Mouse (Mus musculus): ENCODE results near the gene 1700003E16Rik. TPM values are rescaled to one million over a fixed set of nuclear protein-coding genes. Genes with fewer than 3 reads are reported as not detected.

Gene 1700003E16Rik
- total and polyA plus RNA-seq, 3 experiments, result 0.23 to 0.34 TPM; not detected in 1

- H3K9ac ChIP-seq (ENCODE audit: insufficient read depth, low read depth), result no peak overlapping the region; the same call in 1 of the 2 replicates
- H3K27me3 ChIP-seq (replicated peaks), result no peaks in the 10 kb centered on the region
- peaks cover 30 to 69% of the 10 kb centered on the region in 2 experiments for H3K4me1 ChIP-seq (ENCODE audit: control insufficient read depth in 1 of 2, insufficient read depth in 2 of 2)
- no peak overlapping the region for H3K27ac ChIP-seq (ENCODE audit: insufficient read depth, low read depth)
- in situ Hi-C loops (cut with MboI; ENCODE audit: low pct_ligation_motif_present, low pct_unique_long_range_greater_than_20kb, low sequenced_read_pairs) (loop anchor here (5.0 kb wide), 1 partner anchor 40 kb away; the partner anchor contains the start of genes 1700003E16Rik and Wdr54), dilution Hi-C loops (cut with MboI; ENCODE audit: extremely low pct_ligation_motif_present, extremely low pct_unique_long_range_greater_than_20kb, low sequenced_read_pairs) (no loop called here)
- DNase-seq (ENCODE audit: extremely low read depth), result no peak
- H3K9me3 ChIP-seq (replicated peaks; ENCODE audit: low read length), result no peaks in the 10 kb centered on the region
- no peak overlapping the region for H3K4me3 ChIP-seq (replicated peaks in 1 of 3; ENCODE audit: low read depth in 2 of 3, low read length in 2 of 3, poor library complexity in 1 of 3)
- no peak overlapping the region for H3K4me2 ChIP-seq (ENCODE audit: insufficient read depth, low read depth, poor library complexity, severe bottlenecking)
- no peak for TF ChIP-seq TCF12 (IDR thresholded peaks at IDR 0.05; ENCODE audit: low read depth, low read length)
- no peak for TF ChIP-seq MAX (IDR thresholded peaks at IDR 0.05; ENCODE audit: low read length)
- no peak for TF ChIP-seq IRF4 (IDR thresholded peaks at IDR 0.05; ENCODE audit: low read depth, low read length)
- no peak for TF ChIP-seq GABPA (IDR thresholded peaks at IDR 0.05; ENCODE audit: insufficient replicate concordance, low read depth, low read length)
- no peak for TF ChIP-seq CHD2 (IDR thresholded peaks at IDR 0.05; ENCODE audit: low read length)
- no peak; the same call in 1 of the 2 replicates for TF ChIP-seq POLR2A (IDR thresholded peaks at IDR 0.05; ENCODE audit: low read depth, low read length)
- no peak for TF ChIP-seq CTCF (conservative IDR thresholded peaks at IDR 0.05 in 1 of 2, IDR thresholded peaks at IDR 0.05 in 1 of 2; ENCODE audit: low read depth in 2 of 2, low read length in 2 of 2)
- TF ChIP-seq MAZ (IDR thresholded peaks at IDR 0.05; ENCODE audit: low read depth, low read length), result no peak
- TF ChIP-seq USF2 (conservative IDR thresholded peaks at IDR 0.05; ENCODE audit: low read depth, low read length), result no peak
- TF ChIP-seq POLR2AphosphoS2 (IDR thresholded peaks at IDR 0.05; ENCODE audit: low read depth, low read length), result no peak
- no peak for TF ChIP-seq SMC3 (IDR thresholded peaks at IDR 0.05; ENCODE audit: low read depth, low read length)
- no peak for TF ChIP-seq MAFK (IDR thresholded peaks at IDR 0.05; ENCODE audit: insufficient replicate concordance, low read length)
- TF ChIP-seq RAD21 (IDR thresholded peaks at IDR 0.05; ENCODE audit: low read depth, low read length), result no peak
- no peak for TF ChIP-seq E2F4 (IDR thresholded peaks at IDR 0.05; ENCODE audit: insufficient replicate concordance, low read depth, low read length)
- no peak for TF ChIP-seq PAX5 (IDR thresholded peaks at IDR 0.05; ENCODE audit: low read length)
- no peak for TF ChIP-seq MEF2A (IDR thresholded peaks at IDR 0.05; ENCODE audit: borderline replicate concordance, low read depth, low read length)
- TF ChIP-seq ZKSCAN1 (IDR thresholded peaks at IDR 0.05; ENCODE audit: borderline replicate concordance, low read depth, low read length), result no peak
- no peak for TF ChIP-seq ZNF384 (IDR thresholded peaks at IDR 0.05; ENCODE audit: low read depth, low read length)
- TF ChIP-seq BHLHE40 (IDR thresholded peaks at IDR 0.05; ENCODE audit: low read depth, low read length), result no peak
- TF ChIP-seq CHD1 (IDR thresholded peaks at IDR 0.05; ENCODE audit: low read depth, low read length), result no peak
- H3K79me2 ChIP-seq (replicated peaks; ENCODE audit: control insufficient read depth, extremely low read depth, insufficient read depth, poor library complexity, severe bottlenecking), result peaks cover 22% of the 10 kb centered on the region
- H3K36me3 ChIP-seq (replicated peaks in 1 of 2; ENCODE audit: control insufficient read depth in 1 of 2, insufficient read depth in 1 of 2, low read length in 1 of 2), result peaks cover 15 to 32% of the 10 kb centered on the region in 2 experiments
Observed at GRCm38 (mm10) chr6:83117165-83117438, 39.1 kb upstream of the 1700003E16Rik start.

GRCm38 (mm10) chr6:83117616-83118015 is 38.6 kb upstream of the 1700003E16Rik start:
- Histone ChIP-seq H3K9ac (ENCODE audit: insufficient read depth, low read depth) (no peak overlapping the region), H3K79me2 (replicated peaks; ENCODE audit: control insufficient read depth, extremely low read depth, insufficient read depth, poor library complexity, severe bottlenecking) (peaks cover 22% of the 10 kb centered on the region), H3K36me3 (replicated peaks in 1 of 2; ENCODE audit: control insufficient read depth in 1 of 2, insufficient read depth in 1 of 2, low read length in 1 of 2) (peaks cover 15 to 30% of the 10 kb centered on the region in 2 experiments), H3K4me1 (ENCODE audit: control insufficient read depth in 1 of 2, insufficient read depth in 2 of 2) (peaks cover 30 to 74% of the 10 kb centered on the region in 2 experiments), H3K27ac (ENCODE audit: insufficient read depth, low read depth) (no peak overlapping the region), H3K27me3 (replicated peaks) (no peaks in the 10 kb centered on the region), H3K4me2 (ENCODE audit: insufficient read depth, low read depth, poor library complexity, severe bottlenecking) (no peak overlapping the region), H3K4me3 (replicated peaks in 1 of 3; ENCODE audit: low read depth in 2 of 3, low read length in 2 of 3, poor library complexity in 1 of 3) (no peak overlapping the region), H3K9me3 (replicated peaks; ENCODE audit: low read length) (no peaks in the 10 kb centered on the region)
- dilution Hi-C loops (cut with MboI; ENCODE audit: extremely low pct_ligation_motif_present, extremely low pct_unique_long_range_greater_than_20kb, low sequenced_read_pairs) (no loop called here), in situ Hi-C loops (cut with MboI; ENCODE audit: low pct_ligation_motif_present, low pct_unique_long_range_greater_than_20kb, low sequenced_read_pairs) (loop anchor here (5.0 kb wide), 1 partner anchor 40 kb away; the partner anchor contains the start of genes 1700003E16Rik and Wdr54)
- DNase-seq (ENCODE audit: extremely low read depth), result no peak
- TF ChIP-seq ZMIZ1 (IDR thresholded peaks at IDR 0.05; ENCODE audit: low read depth, low read length), result no peak
- TF ChIP-seq IRF4 (IDR thresholded peaks at IDR 0.05; ENCODE audit: low read depth, low read length), result no peak
- TF ChIP-seq MEF2A (IDR thresholded peaks at IDR 0.05; ENCODE audit: borderline replicate concordance, low read depth, low read length), result no peak
